Mouse (Mus musculus) heart, adult 2 months (tissue): ENCODE measurements at regions not wholly inside any gene's neighbourhood (a gene's known extent, or its start where the extent isn't known, plus 50 kb on each side); places are given as distances from the start of the nearest gene placed in this dataset.

Source experiments
- CTCF ChIP-seq: fragments of 200-600 bp; IDR thresholded peaks from 2 replicates; pipeline ENCODE4 v1.8.1; 2022; ENCODE audit warnings: antibody characterized with exemption, mild to moderate bottlenecking, moderate library complexity
- POLR2A ChIP-seq: fragments of 200-500 bp; IDR thresholded peaks from 2 replicates; pipeline ENCODE4 v1.6.1; 2011; ENCODE audit warnings: mild to moderate bottlenecking, low read depth, low read length, control low read depth; ENCODE audit not compliant: insufficient read depth

DNA sequence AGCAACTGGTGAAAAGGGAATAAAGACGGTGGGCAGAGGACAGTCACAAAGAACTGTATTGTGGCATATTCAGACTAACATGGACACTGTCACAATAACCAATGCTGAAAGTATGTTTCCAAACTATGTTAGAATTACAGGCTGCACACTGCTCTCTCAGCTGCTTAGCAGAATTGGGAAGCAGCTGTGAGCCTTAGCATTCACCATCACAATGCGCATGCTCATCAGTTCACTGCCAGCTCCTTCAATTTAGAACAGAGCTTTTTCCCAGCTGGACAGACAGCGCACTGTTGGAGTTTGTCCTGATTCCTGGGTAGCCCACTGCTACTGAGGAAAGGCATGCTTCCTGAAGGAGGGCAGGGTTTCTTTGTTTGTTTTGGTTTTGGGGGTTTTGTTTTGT is 2735.2 kb upstream of the Gm6569 start:
- TF ChIP-seq POLR2A = no peak
- TF ChIP-seq CTCF = no peak
